Comparison of ENCODE assay signal across 28 mouse cellular contexts in the genomic region with DNA sequence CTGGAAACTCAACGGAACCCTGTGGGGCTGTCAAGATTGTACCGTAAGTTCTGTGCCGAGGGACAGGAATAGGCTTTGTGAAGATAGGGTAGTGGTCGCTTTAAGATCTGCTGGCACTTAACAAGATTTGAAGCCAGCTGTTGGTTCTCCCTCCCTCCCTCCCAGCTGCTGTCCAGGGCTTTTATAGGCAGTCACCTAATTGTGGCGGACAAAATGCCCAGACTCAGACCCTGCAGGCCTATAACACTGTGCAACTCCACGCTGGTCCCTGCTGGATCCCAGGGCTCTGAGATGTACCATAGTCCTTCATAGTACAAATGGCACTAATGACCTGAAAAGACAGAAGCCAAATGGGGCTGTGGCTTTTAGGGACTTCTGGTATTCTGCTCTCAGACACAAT. TPM values are rescaled to one million over a fixed set of nuclear protein-coding genes. Genes with fewer than 3 reads are reported as not detected.
DNase-seq lines count a peak whose midpoint lies in the region; ATAC-seq lines count a peak whose summit lies in the region.
"Had no signal": no experiment of that assay in that cellular context is flagged by ENCODE, and none has a peak within 500 bp of the region (broad histone marks: within the 10 kb centered on the region; RNA-seq: fewer than 3 reads in every experiment).

No protein-coding gene starts in this region.

- H3K36me3 ChIP-seq in midbrain, embryonic 10.5 days: no peaks in the 10 kb centered on the region
- H3K36me3 ChIP-seq in midbrain, embryonic 15.5 days (replicated peaks): no peaks in the 10 kb centered on the region
- no peaks in the 10 kb centered on the region for H3K36me3 ChIP-seq in embryonic facial prominence, embryonic 10.5 days (replicated peaks)
- H3K36me3 ChIP-seq in limb, embryonic 12.5 days: no peaks in the 10 kb centered on the region
- H3K36me3 ChIP-seq: heart, embryonic 10.5 days; heart, embryonic 15.5 days; hindbrain, embryonic 13.5 days; liver, embryonic 15.5 days; neural tube, embryonic 13.5 days had no signal

- DNase-seq in midbrain, embryonic 10.5 days (ENCODE audit: low spot score): no peak
- no peak for DNase-seq in embryonic facial prominence, embryonic 10.5 days (ENCODE audit: low spot score)
- no peak for DNase-seq in layer of hippocampus, adult 9-11 months
- no peak for DNase-seq in ovary, postnatal 14 days (ENCODE audit: low spot score)
- no peak for DNase-seq in kidney, adult 11 months
- DNase-seq: adrenal gland, postnatal 36 days; B cell, adult 2 months; cerebellum, adult 8-10 months; cerebellum, postnatal 25 days; gastrocnemius, postnatal 25 days; heart, adult 11 months; kidney, adult 2 months; lung, embryonic 14.5 days; lung, postnatal 14 days; right cerebral cortex, postnatal 25 days; thymus, postnatal 25 days had no signal

- peaks cover 28% of the 10 kb centered on the region for H3K4me1 ChIP-seq in midbrain, embryonic 10.5 days
- H3K4me1 ChIP-seq in midbrain, embryonic 15.5 days: peaks cover 9% of the 10 kb centered on the region
- peaks cover 39% of the 10 kb centered on the region for H3K4me1 ChIP-seq in embryonic facial prominence, embryonic 10.5 days
- peaks cover 40% of the 10 kb centered on the region for H3K4me1 ChIP-seq in limb, embryonic 12.5 days (replicated peaks)

- no peak for ATAC-seq in midbrain, embryonic 15.5 days (replicated peaks)
- no peak for ATAC-seq in limb, embryonic 12.5 days (ENCODE audit: insufficient number of reproducible peaks, insufficient read depth, low FRiP score, low TSS enrichment, low read depth)
- ATAC-seq: forebrain, embryonic 14.5 days; inflammation-experienced regulatory T-cells, adult 6 months had no signal

- WGBS in midbrain, embryonic 10.5 days: 29% methylated on average over 6 of the region's 6 CpGs
- WGBS in midbrain, embryonic 15.5 days: 21% methylated on average over 6 of the region's 6 CpGs
- 23% methylated on average over 6 of the region's 6 CpGs for WGBS in embryonic facial prominence, embryonic 10.5 days
- 13% methylated on average over 6 of the region's 6 CpGs for WGBS in limb, embryonic 12.5 days

- H3K9ac ChIP-seq in midbrain, embryonic 15.5 days: no peak overlapping the region
- no peak overlapping the region for H3K9ac ChIP-seq in limb, embryonic 12.5 days (replicated peaks)
- H3K9ac ChIP-seq: heart, embryonic 15.5 days; hindbrain, embryonic 13.5 days; liver, embryonic 15.5 days; lung, embryonic 14.5 days; neural tube, embryonic 13.5 days had no signal

- H3K27me3 ChIP-seq in midbrain, embryonic 10.5 days (ENCODE audit: low read depth, poor library complexity, severe bottlenecking): peaks cover 38% of the 10 kb centered on the region
- no peaks in the 10 kb centered on the region for H3K27me3 ChIP-seq in midbrain, embryonic 15.5 days (replicated peaks)
- H3K27me3 ChIP-seq in embryonic facial prominence, embryonic 10.5 days (replicated peaks; ENCODE audit: low read depth, poor library complexity, severe bottlenecking): peaks cover 27% of the 10 kb centered on the region
- no peaks in the 10 kb centered on the region for H3K27me3 ChIP-seq in limb, embryonic 12.5 days
- H3K27me3 ChIP-seq: liver, embryonic 15.5 days; neural tube, embryonic 13.5 days had no signal

- H3K4me2 ChIP-seq in midbrain, embryonic 15.5 days: no peak overlapping the region
- 0 out of 2 replicates have a peak overlapping the region, but pooled peaks have one; percentile 10 for H3K4me2 ChIP-seq in limb, embryonic 12.5 days
- H3K4me2 ChIP-seq: heart, embryonic 15.5 days; hindbrain, embryonic 13.5 days; liver, embryonic 15.5 days; lung, embryonic 14.5 days; neural tube, embryonic 13.5 days had no signal

- H3K4me3 ChIP-seq in midbrain, embryonic 10.5 days: no peak overlapping the region
- H3K4me3 ChIP-seq in midbrain, embryonic 15.5 days: no peak overlapping the region
- H3K4me3 ChIP-seq in embryonic facial prominence, embryonic 10.5 days: no peak overlapping the region
- H3K4me3 ChIP-seq in limb, embryonic 12.5 days (replicated peaks): no peak overlapping the region
- H3K4me3 ChIP-seq: heart, embryonic 10.5 days; heart, embryonic 15.5 days; hindbrain, embryonic 13.5 days; liver, embryonic 15.5 days; neural tube, embryonic 13.5 days had no signal

- peak overlapping the region; percentile 13; the same call in 1 of the 2 replicates for H3K27ac ChIP-seq in midbrain, embryonic 10.5 days (replicated peaks)
- H3K27ac ChIP-seq in midbrain, embryonic 15.5 days: no peak overlapping the region
- 0 out of 2 replicates have a peak overlapping the region, but pooled peaks have one; percentile 30 for H3K27ac ChIP-seq in embryonic facial prominence, embryonic 10.5 days (replicated peaks)
- peak overlapping the region; percentile 50; the same call in 1 of the 2 replicates for H3K27ac ChIP-seq in limb, embryonic 12.5 days
- H3K27ac ChIP-seq: heart, embryonic 10.5 days; heart, embryonic 15.5 days; hindbrain, embryonic 13.5 days; kidney, postnatal 0 days; liver, embryonic 15.5 days; neural tube, embryonic 13.5 days had no signal

- no peaks in the 10 kb centered on the region for H3K9me3 ChIP-seq in midbrain, embryonic 10.5 days (replicated peaks)
- no peaks in the 10 kb centered on the region for H3K9me3 ChIP-seq in midbrain, embryonic 15.5 days
- H3K9me3 ChIP-seq in embryonic facial prominence, embryonic 10.5 days: no peaks in the 10 kb centered on the region
- no peaks in the 10 kb centered on the region for H3K9me3 ChIP-seq in limb, embryonic 12.5 days
- H3K9me3 ChIP-seq: heart, embryonic 10.5 days; heart, embryonic 15.5 days; hindbrain, embryonic 13.5 days; liver, embryonic 15.5 days; neural tube, embryonic 13.5 days had no signal

RNA-seq across cellular contexts. Expression of a gene that starts 27.9 kb away (rescaled TPM):
- polyA plus RNA-seq in midbrain, embryonic 10.5 days (2016; fragmentation: Nextera tagmentation; extraction: Ambion mirVana): 0.58 and 1.0 TPM in 2 replicates
- 0.56 and 0.61 TPM in 2 replicates for polyA plus RNA-seq in midbrain, embryonic 15.5 days (2015; fragmentation: Nextera tagmentation; extraction: Ambion mirVana)
- 0.39 and 0.59 TPM in 2 replicates for polyA plus RNA-seq in embryonic facial prominence, embryonic 10.5 days (2016; fragmentation: Nextera tagmentation; extraction: Ambion mirVana)
- polyA plus RNA-seq in limb, embryonic 12.5 days (2016; fragmentation: Nextera tagmentation; extraction: Ambion mirVana): 0.83 and 1.5 TPM in 2 replicates
- polyA plus RNA-seq: inflammation-experienced regulatory T-cells, adult 6 months; kidney, adult 2 months; large intestine, adult 2 months; liver, adult 2 months; liver, embryonic 15.5 days had no signal

RNA-seq across cellular contexts. Expression of a gene that starts 50.5 kb away (rescaled TPM):
- 0.43 and 0.46 TPM in 2 replicates for polyA plus RNA-seq in midbrain, embryonic 10.5 days (2016; fragmentation: Nextera tagmentation; extraction: Ambion mirVana)
- 0.64 and 0.97 TPM in 2 replicates for polyA plus RNA-seq in midbrain, embryonic 15.5 days (2015; fragmentation: Nextera tagmentation; extraction: Ambion mirVana)
- 0.35 and 0.87 TPM in 2 replicates for polyA plus RNA-seq in embryonic facial prominence, embryonic 10.5 days (2016; fragmentation: Nextera tagmentation; extraction: Ambion mirVana)
- 1.4 and 1.6 TPM in 2 replicates for polyA plus RNA-seq in limb, embryonic 12.5 days (2016; fragmentation: Nextera tagmentation; extraction: Ambion mirVana)
- polyA plus RNA-seq: liver, adult 2 months; liver, embryonic 15.5 days had no signal
